Mouse (Mus musculus) limb, embryonic 11.5 days (tissue): ENCODE measurements around the gene Olfr1411. TPM values are rescaled to one million over a fixed set of nuclear protein-coding genes. Genes with fewer than 3 reads are reported as not detected.

Experiments used
- ATAC-seq: fragments of 200-750 bp; cut with Nextera tagmentation; 2 replicates; pipeline ENCODE4 v1.8.0; 2017; ENCODE audit warnings: low read depth; ENCODE audit not compliant: insufficient number of reproducible peaks, low FRiP score, low TSS enrichment
- DNase-seq: peaks from one replicate; pipeline ENCODE4 v3.0.0-alpha.2; 2015; ENCODE audit warnings: low spot score
- H3K27ac ChIP-seq: fragments of 300-500 bp; sonication (generic); replicated peaks from 2 replicates; pipeline ENCODE4 v1.5.1; 2014; ENCODE audit warnings: low read depth, mild to moderate bottlenecking, low read length
- H3K27me3 ChIP-seq: fragments of 300-500 bp; sonication (generic); 2 replicates; pipeline ENCODE4 v1.6.1; 2014; ENCODE audit warnings: mild to moderate bottlenecking, low read length, mixed read lengths; ENCODE audit not compliant: control insufficient read depth, insufficient read depth
- H3K36me3 ChIP-seq: fragments of 300-500 bp; sonication (generic); 2 replicates; pipeline ENCODE4 v1.6.1; 2014; ENCODE audit warnings: mild to moderate bottlenecking, low read length, moderate library complexity, mixed read lengths; ENCODE audit not compliant: control insufficient read depth, insufficient read depth
- H3K4me1 ChIP-seq: fragments of 300-500 bp; sonication (generic); 2 replicates; pipeline ENCODE4 v1.6.1; 2014; ENCODE audit warnings: low read length, mixed read lengths; ENCODE audit not compliant: control insufficient read depth, insufficient read depth
- H3K4me2 ChIP-seq: fragments of 300-500 bp; sonication (generic); 2 replicates; pipeline ENCODE4 v1.6.1; 2014; ENCODE audit warnings: low read depth, mild to moderate bottlenecking, moderate library complexity; ENCODE audit not compliant: severe bottlenecking
- H3K4me3 ChIP-seq: fragments of 300-500 bp; sonication (generic); 2 replicates; pipeline ENCODE4 v1.5.1; 2014; ENCODE audit warnings: low read depth, low read length
- H3K9ac ChIP-seq: fragments of 300-500 bp; sonication (generic); 2 replicates; pipeline ENCODE4 v1.6.1; 2014; ENCODE audit warnings: mild to moderate bottlenecking, low read length
- H3K9me3 ChIP-seq: fragments of 300-500 bp; sonication (generic); 2 replicates; pipeline ENCODE4 v1.6.1; 2016; ENCODE audit warnings: low read length; ENCODE audit not compliant: control insufficient read depth
- WGBS: fragments of 180-500 bp; shearing (Covaris S2); extraction: QIAGEN DNeasy Blood & Tissue Kit; methylation state at CpG from one replicate; pipeline ENCODE4 v1.1.7; 2014; 5-methylcytosine and 5-hydroxymethylcytosine counted together
- polyA plus RNA-seq: library from polyadenylated mRNA; unstranded; fragments of >200 nt; fragmentation: Nextera tagmentation; extraction: Ambion mirVana; gene quantifications from 2 replicates; pipeline ENCODE4 v1.2.1, GENCODE M21; 2014

The Olfr1411 gene
- polyA plus RNA-seq, 1 experiment from 2014 or later: not detected

GRCm38 (mm10) chr1:92643691-92644090 is 49.5 kb downstream of the Olfr1411 start:
- WGBS: 77% methylated on average over 4 of the region's 4 CpGs
- Histone ChIP-seq H3K9me3 (no peaks in the 10 kb centered on the region), H3K36me3 (peaks cover 3% of the 10 kb centered on the region; the same call in 1 of the 2 replicates), H3K4me3 (no peak overlapping the region), H3K27ac (no peak overlapping the region), H3K9ac (no peak overlapping the region), H3K27me3 (no peaks in the 10 kb centered on the region), H3K4me1 (no peaks in the 10 kb centered on the region), H3K4me2 (no peak overlapping the region)
- no peak for DNase-seq
- ATAC-seq: no peak

GRCm38 (mm10) chr1:92644916-92645315 is 50.7 kb downstream of the Olfr1411 start:
- DNase-seq (no peak), ATAC-seq (no peak)
- Histone ChIP-seq H3K9me3 (no peaks in the 10 kb centered on the region), H3K9ac (no peak overlapping the region), H3K4me2 (no peak overlapping the region), H3K27me3 (no peaks in the 10 kb centered on the region), H3K4me1 (no peaks in the 10 kb centered on the region), H3K27ac (no peak overlapping the region), H3K36me3 (peaks cover 1% of the 10 kb centered on the region; the same call in 1 of the 2 replicates), H3K4me3 (no peak overlapping the region)
- 78% methylated on average over 5 of the region's 5 CpGs for WGBS

- no peaks in the 10 kb centered on the region for H3K36me3 ChIP-seq
- DNase-seq (no peak), ATAC-seq (no peak)
- no peaks in the 10 kb centered on the region for H3K9me3 ChIP-seq
- H3K9ac ChIP-seq: no peak overlapping the region
- no peak overlapping the region for H3K27ac ChIP-seq
- no peaks in the 10 kb centered on the region for H3K27me3 ChIP-seq
- 67% methylated on average over 2 of the region's 2 CpGs for WGBS
- no peak overlapping the region for H3K4me3 ChIP-seq
- H3K4me2 ChIP-seq: no peak overlapping the region
- no peaks in the 10 kb centered on the region for H3K4me1 ChIP-seq
Measured at GRCm38 (mm10) chr1:92646111-92646510, 51.9 kb downstream of the Olfr1411 start.

DNA sequence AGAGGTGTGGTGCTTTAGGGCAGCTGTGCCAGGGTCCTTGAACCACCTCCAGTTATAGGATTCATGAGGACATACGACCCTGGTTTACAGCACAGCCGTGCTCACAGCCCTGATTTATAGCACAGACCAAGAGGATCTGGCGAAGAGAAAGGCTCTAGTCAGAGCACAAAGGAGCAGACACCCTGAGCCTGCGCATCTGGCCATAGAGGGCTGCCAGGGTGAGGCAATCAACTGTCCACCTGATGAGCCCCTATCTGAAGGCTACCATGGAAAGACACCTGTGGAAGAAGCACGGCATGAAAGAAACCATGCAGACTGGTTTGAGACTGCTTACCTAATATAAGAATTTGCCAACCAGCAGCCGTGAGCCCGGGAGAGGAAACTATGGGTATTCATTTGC is 52.4 kb downstream of the Olfr1411 start:
- H3K4me1 ChIP-seq: no peaks in the 10 kb centered on the region
- H3K9ac ChIP-seq: no peak overlapping the region
- no peaks in the 10 kb centered on the region for H3K9me3 ChIP-seq
- H3K4me2 ChIP-seq: no peak overlapping the region
- H3K27ac ChIP-seq: no peak overlapping the region
- WGBS: 63% methylated on average over 7 of the region's 7 CpGs
- ATAC-seq (no peak), DNase-seq (no peak)
- no peak overlapping the region for H3K4me3 ChIP-seq
- no peaks in the 10 kb centered on the region for H3K36me3 ChIP-seq
- H3K27me3 ChIP-seq: no peaks in the 10 kb centered on the region

DNA sequence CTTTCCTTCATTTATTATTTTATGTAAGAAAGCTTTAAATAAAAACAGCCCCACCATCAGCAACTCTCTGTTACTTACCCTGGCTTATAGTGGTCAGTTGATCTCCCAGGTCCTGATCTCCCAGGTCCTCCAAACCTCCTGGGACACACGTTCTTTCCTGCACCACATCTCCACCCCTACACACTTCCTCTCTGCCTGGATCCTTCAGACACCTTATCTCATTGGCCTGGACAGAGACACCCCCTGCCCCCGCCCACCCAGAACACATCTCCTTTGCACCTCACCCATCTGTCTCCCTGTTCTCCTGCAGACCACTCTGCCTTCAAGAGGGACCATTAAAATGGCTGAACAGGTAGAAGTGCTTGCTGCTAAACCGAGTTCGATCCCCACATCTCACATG is 52.8 kb downstream of the Olfr1411 start:
- no peak overlapping the region for H3K27ac ChIP-seq
- H3K36me3 ChIP-seq: no peaks in the 10 kb centered on the region
- ATAC-seq: no peak
- H3K9me3 ChIP-seq: no peaks in the 10 kb centered on the region
- WGBS: 63% methylated on average over 4 of the region's 4 CpGs
- H3K27me3 ChIP-seq: no peaks in the 10 kb centered on the region
- H3K9ac ChIP-seq: no peak overlapping the region
- no peak for DNase-seq
- no peak overlapping the region for H3K4me3 ChIP-seq
- H3K4me1 ChIP-seq: no peaks in the 10 kb centered on the region
- H3K4me2 ChIP-seq: no peak overlapping the region

Other genes starting within 250 kb of the Olfr1411 start
- gene Ndufa10, start 120.6 kb upstream of the Olfr1411 start, polyA plus RNA-seq: 294 and 317 TPM in 2 replicates
- gene Olfr1416, start 109.3 kb upstream of the Olfr1411 start, polyA plus RNA-seq: not detected in 2 replicates
- gene Olfr1415, start 98.3 kb upstream of the Olfr1411 start, polyA plus RNA-seq: not detected in 2 replicates
- gene Olfr1414, start 75.8 kb upstream of the Olfr1411 start, polyA plus RNA-seq: not detected in 2 replicates
- gene Olfr1413, start 23.1 kb upstream of the Olfr1411 start, polyA plus RNA-seq: not detected in 2 replicates
- not detected in 2 replicates for gene Olfr1412, start 8.6 kb upstream of the Olfr1411 start, polyA plus RNA-seq
- not detected in 2 replicates for gene Olfr1410, start 11.4 kb downstream of the Olfr1411 start, polyA plus RNA-seq
- not detected in 2 replicates for gene Olfr12, start 23.4 kb downstream of the Olfr1411 start, polyA plus RNA-seq
- gene Cops9, start 47.6 kb downstream of the Olfr1411 start, polyA plus RNA-seq: 368 and 378 TPM in 2 replicates
- gene Otos, start 54.4 kb downstream of the Olfr1411 start, polyA plus RNA-seq: 0.10 TPM in 1 of 2 replicates, not detected in the other
- gene Gpc1, start 237.2 kb downstream of the Olfr1411 start, polyA plus RNA-seq: 51.7 and 56.6 TPM in 2 replicates